Mouse (Mus musculus) limb, embryonic 14.5 days (tissue): ENCODE measurements at regions not wholly inside any gene's neighbourhood (a gene's known extent, or its start where the extent isn't known, plus 50 kb on each side); places are given as distances from the start of the nearest gene placed in this dataset.

ENCODE experiments used
- ATAC-seq: fragments of 200-750 bp; cut with Nextera tagmentation; 2 replicates; pipeline ENCODE4 v1.8.0; 2017; ENCODE audit warnings: low read depth, moderate number of reproducible peaks, moderate TSS enrichment; ENCODE audit not compliant: low FRiP score
- DNase-seq: peaks from one replicate; pipeline ENCODE4 v3.0.0-alpha.2; 2015; ENCODE audit warnings: low spot score
- H3K27ac ChIP-seq: fragments of 300-500 bp; sonication (generic); replicated peaks from 2 replicates; pipeline ENCODE4 v1.5.1; 2014; ENCODE audit warnings: low read depth, mild to moderate bottlenecking, low read length, moderate library complexity, mixed read lengths
- H3K27me3 ChIP-seq: fragments of 300-500 bp; sonication (generic); 2 replicates; pipeline ENCODE4 v1.6.1; 2014; ENCODE audit warnings: low read length, mixed read lengths; ENCODE audit not compliant: control insufficient read depth, insufficient read depth
- H3K36me3 ChIP-seq: fragments of 300-500 bp; sonication (generic); 2 replicates; pipeline ENCODE4 v1.6.1; 2014; ENCODE audit warnings: mild to moderate bottlenecking, low read length, moderate library complexity, mixed read lengths; ENCODE audit not compliant: control insufficient read depth, insufficient read depth
- H3K4me1 ChIP-seq: fragments of 300-500 bp; sonication (generic); 2 replicates; pipeline ENCODE4 v1.6.1; 2014; ENCODE audit warnings: antibody characterized with exemption, low read length, mixed read lengths; ENCODE audit not compliant: control insufficient read depth, insufficient read depth
- H3K4me2 ChIP-seq: fragments of 300-500 bp; sonication (generic); replicated peaks from 2 replicates; pipeline ENCODE4 v1.6.1; 2014; ENCODE audit warnings: low read depth, mild to moderate bottlenecking, low read length, moderate library complexity; ENCODE audit not compliant: severe bottlenecking
- H3K4me3 ChIP-seq: fragments of 300-500 bp; sonication (generic); replicated peaks from 2 replicates; pipeline ENCODE4 v1.5.1; 2014; ENCODE audit warnings: low read length
- H3K9ac ChIP-seq: fragments of 300-500 bp; sonication (generic); 2 replicates; pipeline ENCODE4 v1.6.1; 2014; ENCODE audit warnings: mild to moderate bottlenecking, low read depth, low read length, moderate library complexity; ENCODE audit not compliant: severe bottlenecking
- H3K9me3 ChIP-seq: fragments of 300-500 bp; sonication (generic); 2 replicates; pipeline ENCODE4 v1.6.1; 2016; ENCODE audit warnings: low read length; ENCODE audit not compliant: control insufficient read depth
- POLR2A ChIP-seq: fragments of 200-500 bp; IDR thresholded peaks from 2 replicates; pipeline ENCODE4 v1.8.0; 2012; ENCODE audit warnings: inconsistent platforms, mild to moderate bottlenecking, moderate library complexity, borderline replicate concordance; ENCODE audit not compliant: insufficient read depth, insufficient read length; ENCODE audit errors: extremely low read depth
- WGBS: fragments of 180-500 bp; shearing (Covaris S2); extraction: QIAGEN DNeasy Blood & Tissue Kit; methylation state at CpG from one replicate; pipeline ENCODE4 v1.1.7; 2014; 5-methylcytosine and 5-hydroxymethylcytosine counted together

- no peaks in the 10 kb centered on the region for H3K4me1 ChIP-seq
- H3K9ac ChIP-seq, result no peak overlapping the region
- 89% methylated on average over 1 of the region's 1 CpGs for WGBS
- no peak for TF ChIP-seq POLR2A
- DNase-seq (no peak), ATAC-seq (no peak)
- no peak overlapping the region for H3K4me2 ChIP-seq
- H3K9me3 ChIP-seq, result no peaks in the 10 kb centered on the region
- no peak overlapping the region for H3K27ac ChIP-seq
- H3K27me3 ChIP-seq, result no peaks in the 10 kb centered on the region
- no peak overlapping the region for H3K4me3 ChIP-seq
- no peaks in the 10 kb centered on the region for H3K36me3 ChIP-seq
Measured at GRCm38 (mm10) chr10:35443911-35444310, 267.8 kb downstream of the Amd2 start.
